Mouse (Mus musculus) ovary, adult 18-20 months (tissue): ENCODE data around the gene Pnkp.
"Not testable (repeated sequence)": the region's sequence is repeated elsewhere in the genome, so short reads cannot be mapped to it uniquely, and the experiment has no call there.

Experiments used
- DNase-seq: peaks from one replicate; pipeline ENCODE4 v3.0.0; 2022; ENCODE audit warnings: low spot score, mixed read lengths

Pnkp gene

GRCm38 (mm10) chr7:44869697-44870528, 13.0 kb downstream of the Pnkp start, which contains the start of gene Ptov1:
Ptov1 (minus strand) TSS chr7:44869788.
- peak; percentile 94 for DNase-seq

- no peak for DNase-seq
Measured at GRCm38 (mm10) chr7:44870614-44871013, 13.7 kb downstream of the Pnkp start.

GRCm38 (mm10) chr7:44871181-44871580, 14.2 kb downstream of the Pnkp start:
- DNase-seq = no peak

GRCm38 (mm10) chr7:44871774-44872173, 14.8 kb downstream of the Pnkp start:
- DNase-seq = not testable (repeated sequence)

DNA sequence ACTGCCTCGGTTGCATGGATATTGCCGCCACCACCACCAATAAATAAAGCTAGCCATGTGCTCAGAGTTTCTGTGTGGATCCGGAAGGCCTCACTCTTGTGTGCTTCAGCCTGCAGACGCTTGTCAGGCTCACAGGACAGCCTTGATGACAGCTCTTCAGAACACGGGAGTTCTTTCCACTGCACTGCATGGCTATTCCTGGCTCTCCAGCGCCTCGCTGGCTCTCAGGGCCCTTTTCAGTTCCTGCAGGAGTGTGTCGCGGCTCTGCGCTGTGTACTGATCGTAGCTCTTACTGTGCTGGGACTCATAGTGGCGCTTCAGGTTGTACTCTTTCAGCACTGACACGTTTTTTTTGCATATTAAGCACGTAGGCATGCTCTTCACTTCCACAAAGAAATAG, 20.9 kb downstream of the Pnkp start:
- DNase-seq = no peak

- no peak for DNase-seq
Measured at GRCm38 (mm10) chr7:44883036-44883435, 26.1 kb downstream of the Pnkp start.

DNA sequence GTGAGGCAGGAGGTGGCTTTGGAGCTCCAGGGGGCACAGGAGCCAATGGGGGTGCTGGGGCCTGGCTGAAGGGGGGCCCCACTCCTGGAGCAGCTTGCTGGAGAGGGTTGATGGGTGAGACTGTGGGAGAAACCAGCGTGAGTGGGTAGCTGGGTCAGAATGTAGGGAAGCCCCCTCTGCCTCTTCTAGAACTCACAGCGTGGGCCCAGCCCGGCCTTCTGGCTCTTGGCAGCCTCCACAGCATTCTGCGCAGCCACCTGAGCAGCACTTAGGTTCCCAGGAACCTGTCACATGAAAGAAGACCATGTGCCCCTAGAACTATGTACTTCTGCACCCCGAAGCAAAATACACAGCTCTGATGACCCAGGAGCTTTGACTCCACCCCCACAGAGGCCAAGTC, 27.7 kb downstream of the Pnkp start:
- DNase-seq = no peak

- DNase-seq = no peak
Measured at GRCm38 (mm10) chr7:44886964-44887363, 30.0 kb downstream of the Pnkp start.

DNA sequence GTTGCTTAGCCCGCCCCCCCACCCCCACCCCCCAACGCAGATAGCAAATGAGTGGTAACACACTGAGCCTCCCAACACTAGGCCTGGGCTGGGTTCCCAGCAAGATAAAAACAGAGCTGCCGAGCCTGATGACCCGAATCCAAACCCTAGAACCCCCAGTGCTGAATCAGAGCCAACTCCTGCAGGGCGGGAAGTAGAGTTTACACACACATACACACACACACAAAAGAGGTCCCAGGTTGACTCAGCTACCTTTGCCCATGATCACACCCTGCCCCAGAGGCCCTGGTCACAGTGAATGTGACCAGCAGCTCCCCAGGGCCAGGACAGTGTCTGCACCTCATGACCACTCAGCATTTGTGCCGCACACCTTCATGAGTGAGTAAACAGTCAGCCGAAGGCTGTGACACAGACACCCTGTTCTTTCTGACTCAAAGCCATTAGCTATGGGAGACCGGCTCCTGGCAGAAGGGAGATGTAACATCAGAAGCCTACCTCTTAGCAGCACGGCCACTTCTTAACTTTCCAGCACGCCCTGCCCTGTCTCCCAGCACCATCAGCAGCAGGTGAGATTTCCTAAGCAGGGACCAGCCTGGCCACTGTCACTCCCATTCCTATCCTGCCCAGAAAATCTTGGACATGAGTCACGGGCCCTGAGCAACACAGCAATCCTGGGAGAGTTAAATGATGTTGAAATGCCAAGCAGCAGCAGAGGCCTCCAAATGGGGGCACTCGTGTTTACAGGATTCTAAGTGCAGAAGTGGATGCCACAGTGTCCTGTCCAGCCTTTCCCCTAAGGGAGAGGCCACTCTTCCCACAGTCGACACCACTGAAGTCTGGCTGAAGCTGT, 31.5 kb downstream of the Pnkp start:
- no peak for DNase-seq

- no peak for DNase-seq
Measured at GRCm38 (mm10) chr7:44890180-44890579, 33.2 kb downstream of the Pnkp start.

DNA sequence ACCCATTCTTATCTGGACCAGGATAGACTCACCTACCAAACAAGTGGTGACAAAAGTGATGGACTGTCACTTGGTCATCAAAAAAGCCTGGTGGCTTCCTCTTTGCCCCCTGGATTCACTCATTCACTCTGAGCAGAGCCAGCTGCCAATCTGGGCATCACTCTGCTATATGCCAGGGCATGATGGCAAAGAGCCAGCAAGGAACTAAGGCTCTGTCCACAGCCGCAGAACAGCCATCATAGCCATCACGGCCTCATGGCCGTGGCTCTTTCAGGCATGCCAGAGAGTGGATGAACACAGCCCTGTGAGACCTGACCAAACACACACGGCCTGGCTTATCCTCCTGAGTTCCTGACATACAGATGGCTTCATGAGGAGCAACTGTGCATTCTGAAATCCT, 33.8 kb downstream of the Pnkp start:
- DNase-seq = no peak

DNA sequence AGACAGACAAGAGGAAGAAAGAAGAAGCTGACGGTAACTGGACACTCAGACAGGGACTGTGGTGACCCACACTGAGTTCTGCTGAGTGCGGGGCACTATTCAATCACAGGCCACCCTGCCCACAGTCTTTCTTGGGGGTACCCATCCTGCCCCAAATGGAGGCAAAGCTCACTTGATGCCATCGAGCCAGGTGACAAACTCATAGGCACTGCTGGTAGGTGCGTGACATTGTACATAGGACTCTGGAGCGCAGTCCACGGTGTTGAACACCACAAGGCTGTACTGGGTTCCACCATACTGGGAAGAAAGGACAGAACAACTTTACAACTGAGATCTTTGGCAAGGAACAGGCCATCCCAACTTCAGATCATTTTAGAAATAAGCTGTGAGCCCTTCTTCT, 34.7 kb downstream of the Pnkp start:
- DNase-seq = no peak

DNA sequence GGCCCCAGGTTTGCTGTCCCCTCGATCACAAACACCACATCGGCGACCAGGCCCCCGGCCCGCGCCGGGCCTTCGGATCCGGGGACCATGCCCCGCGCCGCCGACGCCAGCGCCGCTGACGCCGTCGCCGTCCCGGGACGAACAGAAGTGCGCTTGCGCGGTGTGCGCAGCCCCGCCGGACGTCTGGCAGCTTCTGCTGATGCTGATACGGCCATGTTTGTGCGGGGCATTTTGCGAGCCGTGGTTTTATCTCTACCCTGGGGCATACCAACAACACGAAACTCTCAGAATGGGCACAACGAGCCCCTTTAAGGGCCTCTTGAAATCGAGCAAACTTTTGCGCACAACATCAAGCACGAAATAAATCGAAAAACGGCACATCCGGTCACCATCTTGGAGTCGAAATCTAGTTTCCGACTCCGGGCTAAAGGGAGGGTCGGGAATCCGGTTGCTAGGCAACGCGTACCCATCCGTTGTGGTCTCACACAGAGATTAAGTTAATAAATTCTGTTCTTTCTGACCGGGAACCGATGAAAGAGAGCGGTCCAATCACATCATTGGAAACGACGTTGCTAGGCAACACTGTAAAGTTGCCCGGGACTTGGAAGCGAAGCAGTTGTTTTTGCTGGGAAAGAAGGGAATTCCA, 35.5 kb downstream of the Pnkp start, which contains the start of gene Med25:
Gene Med25 (minus strand): TSS at position 437 of the 646 bp plus-strand sequence.
- peak; percentile 96 for DNase-seq

DNA sequence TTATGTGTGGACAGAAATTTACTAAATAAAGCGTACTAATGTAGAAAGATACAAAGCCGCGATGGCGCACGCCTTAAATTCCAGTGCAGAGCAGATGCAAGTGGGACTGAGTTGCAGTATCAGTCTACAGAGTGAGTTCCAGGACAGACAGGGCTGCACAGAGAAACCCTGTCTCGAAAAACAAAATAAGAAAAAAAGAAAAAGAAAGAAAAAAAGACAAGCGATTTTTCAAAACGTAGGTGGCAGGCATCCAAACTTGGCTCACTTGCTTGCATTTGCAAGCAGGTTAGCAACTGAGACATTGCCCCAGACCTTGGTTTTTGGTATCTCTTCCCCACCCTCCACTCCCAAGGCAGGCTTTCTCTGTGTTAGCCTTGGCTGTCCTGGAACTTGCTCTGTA, 36.3 kb downstream of the Pnkp start:
- DNase-seq = peak; percentile 69

DNA sequence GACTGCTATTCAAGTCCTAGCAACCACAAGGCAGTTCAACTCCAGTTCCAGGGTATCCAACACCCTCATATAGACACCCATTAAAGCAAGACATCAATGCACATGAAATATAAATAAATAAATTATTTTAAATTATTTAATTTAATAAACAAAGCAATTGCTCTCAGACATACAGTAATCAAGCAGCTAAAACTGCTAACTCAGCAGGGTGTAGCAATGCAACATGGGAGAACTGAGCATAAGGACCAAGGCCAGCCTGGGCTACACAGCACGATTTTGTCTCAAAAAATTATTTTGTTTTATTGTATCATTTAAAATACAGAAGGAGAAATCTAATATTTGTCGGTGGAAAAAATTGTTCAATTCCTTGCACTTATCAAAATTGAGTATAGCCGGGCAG, 37.2 kb downstream of the Pnkp start:
- no peak for DNase-seq

DNA sequence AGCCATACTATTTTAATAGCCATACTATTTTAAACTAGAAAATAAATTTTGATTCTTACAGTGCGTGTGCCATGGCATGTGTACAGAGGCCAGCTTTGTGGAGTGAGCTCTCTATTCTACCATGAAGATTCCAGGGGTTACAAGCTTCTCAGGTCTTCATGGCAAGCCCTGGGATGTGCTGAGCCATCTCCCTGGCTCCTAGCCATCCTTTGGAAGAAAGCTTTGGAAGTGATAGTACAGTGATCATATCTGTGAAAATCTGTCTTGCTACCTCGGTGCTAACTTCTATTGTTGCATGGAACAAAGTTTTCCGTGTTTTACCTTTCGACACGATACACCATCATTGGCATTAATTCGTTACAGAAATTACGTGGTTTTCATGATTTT, 38.3 kb downstream of the Pnkp start:
- DNase-seq = no peak

DNA sequence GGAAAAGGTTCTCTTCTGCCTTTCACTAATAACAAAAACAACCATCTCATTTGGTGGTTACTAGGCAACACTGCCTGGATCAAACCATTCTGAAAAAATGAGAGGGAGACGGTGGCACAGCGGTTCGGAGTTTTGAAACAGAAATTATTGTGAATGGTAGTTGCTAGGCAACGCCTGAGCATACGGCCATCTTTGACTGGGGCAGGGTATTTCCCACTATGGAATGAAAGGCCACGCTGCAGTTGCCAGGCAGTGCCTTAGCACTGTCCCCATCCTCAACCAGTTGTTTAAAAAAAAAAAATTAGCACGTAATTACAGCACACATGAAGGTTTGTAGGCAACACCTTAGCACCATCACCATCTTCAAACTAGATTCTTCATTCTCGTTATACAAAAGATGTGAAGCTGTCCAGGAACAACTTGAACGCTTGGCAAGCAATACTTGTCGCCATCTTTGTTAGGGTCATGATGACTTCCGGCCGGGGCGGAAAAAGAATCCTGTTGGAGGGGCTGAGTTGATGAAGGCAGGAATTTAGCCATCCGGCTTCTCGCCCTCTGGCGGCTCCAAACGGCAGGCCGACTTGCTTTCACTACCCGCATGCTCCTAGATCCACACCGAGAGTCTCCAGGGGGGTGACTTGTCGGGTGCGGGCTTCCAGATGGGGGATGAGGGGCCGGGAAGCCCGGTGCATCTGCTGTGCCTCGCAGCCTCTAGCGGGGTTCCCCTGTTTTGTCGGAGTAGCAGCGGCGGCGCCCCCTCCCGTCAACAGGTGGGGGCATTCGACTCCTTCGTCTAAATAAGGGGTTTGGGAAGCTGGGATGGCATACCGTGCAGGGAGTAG, 38.9 kb downstream of the Pnkp start, which contains the start of gene Fuz:
Gene Fuz (plus strand): TSS at position 487 of the 842 bp plus-strand sequence.
- DNase-seq = peak; percentile 90

- no peak for DNase-seq
Measured at GRCm38 (mm10) chr7:44896499-44896898, 39.6 kb downstream of the Pnkp start.

- peak; percentile 43 for DNase-seq
Measured at GRCm38 (mm10) chr7:44898607-44899006, 41.7 kb downstream of the Pnkp start.

DNA sequence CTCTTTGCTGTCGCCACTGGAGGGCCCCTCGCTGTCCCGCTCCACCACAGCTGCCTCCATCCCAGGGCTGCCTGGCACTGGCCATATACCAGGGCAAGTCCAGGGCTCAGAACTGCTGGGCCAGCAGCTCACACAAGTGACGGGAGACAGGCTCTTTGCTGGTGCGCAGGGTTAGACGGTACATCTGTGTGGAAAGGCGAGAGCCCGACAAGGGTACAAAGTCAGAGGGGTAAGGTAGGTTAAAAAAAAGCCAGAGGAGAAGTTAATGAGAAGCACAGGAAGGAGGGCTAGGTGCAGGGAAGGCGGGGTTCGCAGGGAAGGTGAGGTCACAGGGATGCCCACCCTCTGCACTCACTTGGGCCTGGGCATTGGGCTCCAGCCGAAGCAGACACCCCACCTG, 43.7 kb downstream of the Pnkp start:
- DNase-seq = no peak

DNA sequence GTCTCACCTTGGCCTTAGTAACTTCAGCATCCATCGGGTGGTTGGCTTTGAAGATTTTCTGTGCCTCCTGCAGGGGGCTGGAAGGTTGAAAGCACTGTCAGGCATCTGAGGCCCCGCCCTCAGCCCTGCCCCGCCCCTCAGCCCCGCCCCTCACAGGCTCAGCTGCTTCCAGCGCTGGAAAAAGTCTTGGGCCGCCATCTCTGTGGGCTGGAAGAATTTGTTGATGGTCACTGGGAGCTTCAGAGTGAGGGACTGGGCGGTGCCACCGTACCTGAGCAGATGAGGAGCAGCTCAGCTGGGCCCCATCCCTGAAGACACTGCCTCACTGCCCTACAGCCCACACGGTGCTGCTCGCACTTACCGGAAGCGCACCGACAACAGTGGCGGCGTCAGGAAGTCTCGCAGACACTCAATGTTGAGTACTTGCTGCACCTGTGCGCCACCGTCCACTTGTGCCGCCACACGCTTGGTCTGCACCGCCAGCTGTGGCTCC, 44.3 kb downstream of the Pnkp start:
- no peak for DNase-seq
